Mouse (Mus musculus): ENCODE measurements around the gene 1700013F07Rik. TPM values are rescaled to one million over a fixed set of nuclear protein-coding genes. Genes with fewer than 3 reads are reported as not detected.

The 1700013F07Rik gene
- total and polyA plus RNA-seq, 2 experiments from 2014 or later, result 1.3 to 3.1 TPM

DNA sequence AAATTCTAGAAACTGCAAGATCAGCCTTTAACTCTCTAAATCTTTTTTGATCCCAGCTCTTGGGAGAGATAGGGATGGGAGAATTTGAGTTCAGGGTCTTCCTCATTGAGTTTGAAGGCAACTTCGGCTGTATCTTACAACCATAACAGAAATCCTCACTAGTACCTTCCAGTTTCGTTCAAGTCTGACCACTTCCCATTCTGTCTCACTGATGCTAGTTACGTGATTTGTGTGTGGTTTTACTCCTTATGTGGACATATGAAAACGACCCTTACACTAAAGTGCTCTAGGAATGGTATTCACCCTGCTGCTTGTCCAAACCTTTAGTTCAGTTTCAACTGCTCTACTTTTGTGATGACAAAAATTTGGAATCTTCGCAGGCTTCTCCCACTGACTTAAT lies 40.1 kb downstream of the 1700013F07Rik start:
- no peaks in the 10 kb centered on the region for H3K36me3 ChIP-seq (ENCODE audit: insufficient read depth, low read length)
- H3K9me3 ChIP-seq (ENCODE audit: low read length), result no peaks in the 10 kb centered on the region
- DNase-seq (ENCODE audit: low spot score), result no peak
- 93% methylated on average over 5 of the region's 5 CpGs for WGBS
- no peaks in the 10 kb centered on the region for H3K4me1 ChIP-seq (ENCODE audit: insufficient read depth, low read length)
- H3K27me3 ChIP-seq (ENCODE audit: insufficient read depth, low read length), result no peaks in the 10 kb centered on the region
- TF ChIP-seq CTCF (IDR thresholded peaks at IDR 0.05; ENCODE audit: low read depth), result no peak
- ATAC-seq, result no peak
- H3K27ac ChIP-seq, result no peak overlapping the region
- no peak overlapping the region for H3K9ac ChIP-seq (replicated peaks; ENCODE audit: low read length)
- H3K4me2 ChIP-seq (ENCODE audit: low read depth, low read length), result no peak overlapping the region
- H3K4me3 ChIP-seq (ENCODE audit: low read length), result no peak overlapping the region

DNA sequence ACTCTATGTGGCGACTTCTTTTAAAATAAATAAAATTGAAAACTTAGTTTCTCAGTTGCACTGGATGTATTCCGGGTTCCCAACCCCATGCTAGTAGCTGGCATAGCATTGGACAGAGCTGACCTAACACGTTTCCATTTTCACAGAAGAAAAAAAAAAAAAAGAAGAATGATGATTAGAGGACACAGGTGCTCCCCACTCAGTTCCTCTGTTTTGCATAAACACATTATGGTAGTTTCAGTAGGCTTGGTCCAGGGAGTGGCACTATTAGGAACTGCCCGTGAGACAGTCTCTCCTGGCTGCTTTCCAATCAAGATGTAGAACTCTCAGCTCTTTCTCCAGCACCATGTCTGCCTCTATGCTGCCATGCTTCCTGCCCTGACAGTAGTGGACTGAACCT lies 50.6 kb downstream of the 1700013F07Rik start:
- no peak for DNase-seq (ENCODE audit: low spot score)

DNA sequence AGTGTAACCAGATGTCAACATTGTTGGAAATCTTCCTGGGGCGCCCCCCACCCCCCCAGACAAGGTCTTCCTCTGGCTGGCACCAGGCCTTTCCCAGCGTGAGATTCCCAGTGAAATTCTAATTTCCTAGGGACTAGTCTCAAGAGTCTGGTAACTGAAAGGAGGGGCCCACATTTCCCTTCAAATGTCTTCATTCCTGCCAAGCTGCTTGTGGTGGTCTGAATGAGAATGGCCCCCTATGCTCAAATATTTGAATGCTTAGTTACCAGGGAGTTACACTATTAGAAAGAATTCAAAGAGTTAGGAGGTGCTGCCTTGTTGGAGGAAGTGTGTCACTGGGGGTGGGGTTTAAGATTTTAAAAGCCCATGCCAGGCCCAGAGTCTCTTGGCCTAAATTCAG lies 54.5 kb downstream of the 1700013F07Rik start:
- Histone ChIP-seq H3K27me3 (ENCODE audit: insufficient read depth, low read length) (no peaks in the 10 kb centered on the region), H3K4me1 (ENCODE audit: insufficient read depth, low read length) (no peaks in the 10 kb centered on the region), H3K4me3 (ENCODE audit: low read length) (no peak overlapping the region), H3K27ac (no peak overlapping the region), H3K9ac (replicated peaks; ENCODE audit: low read length) (no peak overlapping the region), H3K9me3 (ENCODE audit: low read length) (no peaks in the 10 kb centered on the region), H3K4me2 (ENCODE audit: low read depth, low read length) (no peak overlapping the region), H3K36me3 (ENCODE audit: insufficient read depth, low read length) (no peaks in the 10 kb centered on the region)
- ATAC-seq, result no peak
- WGBS, result 18% methylated on average over 2 of the region's 2 CpGs
- TF ChIP-seq CTCF (IDR thresholded peaks at IDR 0.05; ENCODE audit: low read depth), result no peak
- peak; percentile 62 for DNase-seq (ENCODE audit: low spot score)

More for the DNA sequence above, 50.6 kb downstream of the 1700013F07Rik start:
- Histone ChIP-seq H3K9ac (replicated peaks; ENCODE audit: low read length) (no peak overlapping the region), H3K4me2 (ENCODE audit: low read depth, low read length) (no peak overlapping the region), H3K36me3 (ENCODE audit: insufficient read depth, low read length) (no peaks in the 10 kb centered on the region), H3K27me3 (ENCODE audit: insufficient read depth, low read length) (no peaks in the 10 kb centered on the region), H3K27ac (no peak overlapping the region), H3K4me1 (ENCODE audit: insufficient read depth, low read length) (no peaks in the 10 kb centered on the region), H3K4me3 (ENCODE audit: low read length) (no peak overlapping the region), H3K9me3 (ENCODE audit: low read length) (no peaks in the 10 kb centered on the region)
- no peak for TF ChIP-seq CTCF (IDR thresholded peaks at IDR 0.05; ENCODE audit: low read depth)
- 79% methylated on average over 4 of the region's 4 CpGs for WGBS
- no peak for ATAC-seq

DNA sequence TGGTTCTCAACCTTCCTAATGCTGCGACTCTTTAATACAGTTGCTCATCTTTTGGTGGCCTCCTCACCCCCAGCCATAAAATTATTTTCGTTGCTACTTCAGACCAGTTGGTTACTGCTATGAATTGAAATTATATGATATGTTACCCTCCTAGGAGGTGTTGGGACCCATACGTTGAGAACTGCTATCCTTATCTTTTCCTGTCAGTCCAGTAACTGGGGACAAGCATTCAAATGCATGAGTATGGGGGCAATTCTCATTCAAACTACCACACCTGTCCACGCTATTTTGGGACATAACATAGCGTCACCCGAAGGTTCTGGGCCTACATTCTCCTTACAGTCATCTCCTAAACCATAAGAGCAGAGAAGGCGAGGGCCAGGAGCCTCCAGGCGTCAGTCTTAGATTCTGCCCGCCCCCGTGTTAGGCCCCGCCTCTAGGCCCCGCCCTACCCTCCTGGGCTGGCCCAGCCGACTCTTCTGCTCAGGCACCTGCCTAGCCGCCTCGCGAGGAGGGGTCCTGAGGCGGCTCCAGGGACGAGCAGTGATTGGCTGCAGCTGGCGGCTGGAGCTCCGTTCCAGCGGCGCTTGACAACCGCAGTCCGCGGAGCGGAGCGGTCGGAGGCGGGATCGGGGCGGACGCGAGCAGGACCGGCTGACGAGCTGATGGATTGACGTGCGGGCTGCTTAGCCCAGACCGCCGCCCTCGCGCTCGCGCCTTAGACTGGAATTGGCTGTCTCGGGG lies 57.0 kb downstream of the 1700013F07Rik start, which contains the start of gene Wdr47:
Gene Wdr47 (plus strand): TSS at position 494 of the 744 bp plus-strand sequence.
- Histone ChIP-seq H3K4me2 (ENCODE audit: low read depth, low read length) (peak within 1 kb of the TSS; percentile 70), H3K4me3 (ENCODE audit: low read length) (peak within 1 kb of the TSS; percentile 96), H3K9ac (replicated peaks; ENCODE audit: low read length) (peak within 1 kb of the TSS; percentile 92), H3K4me1 (ENCODE audit: insufficient read depth, low read length) (no peaks in the 10 kb centered on the region), H3K36me3 (ENCODE audit: insufficient read depth, low read length) (no peaks in the 10 kb centered on the region), H3K27me3 (ENCODE audit: insufficient read depth, low read length) (no peaks in the 10 kb centered on the region), H3K9me3 (ENCODE audit: low read length) (no peaks in the 10 kb centered on the region), H3K27ac (peak within 1 kb of the TSS; percentile 94)
- 6% methylated on average over 44 of the region's 44 CpGs for WGBS
- no peak for TF ChIP-seq CTCF (IDR thresholded peaks at IDR 0.05; ENCODE audit: low read depth)
- DNase-seq (ENCODE audit: low spot score), result peak; percentile 98
- ATAC-seq, result peak; percentile 98

DNA sequence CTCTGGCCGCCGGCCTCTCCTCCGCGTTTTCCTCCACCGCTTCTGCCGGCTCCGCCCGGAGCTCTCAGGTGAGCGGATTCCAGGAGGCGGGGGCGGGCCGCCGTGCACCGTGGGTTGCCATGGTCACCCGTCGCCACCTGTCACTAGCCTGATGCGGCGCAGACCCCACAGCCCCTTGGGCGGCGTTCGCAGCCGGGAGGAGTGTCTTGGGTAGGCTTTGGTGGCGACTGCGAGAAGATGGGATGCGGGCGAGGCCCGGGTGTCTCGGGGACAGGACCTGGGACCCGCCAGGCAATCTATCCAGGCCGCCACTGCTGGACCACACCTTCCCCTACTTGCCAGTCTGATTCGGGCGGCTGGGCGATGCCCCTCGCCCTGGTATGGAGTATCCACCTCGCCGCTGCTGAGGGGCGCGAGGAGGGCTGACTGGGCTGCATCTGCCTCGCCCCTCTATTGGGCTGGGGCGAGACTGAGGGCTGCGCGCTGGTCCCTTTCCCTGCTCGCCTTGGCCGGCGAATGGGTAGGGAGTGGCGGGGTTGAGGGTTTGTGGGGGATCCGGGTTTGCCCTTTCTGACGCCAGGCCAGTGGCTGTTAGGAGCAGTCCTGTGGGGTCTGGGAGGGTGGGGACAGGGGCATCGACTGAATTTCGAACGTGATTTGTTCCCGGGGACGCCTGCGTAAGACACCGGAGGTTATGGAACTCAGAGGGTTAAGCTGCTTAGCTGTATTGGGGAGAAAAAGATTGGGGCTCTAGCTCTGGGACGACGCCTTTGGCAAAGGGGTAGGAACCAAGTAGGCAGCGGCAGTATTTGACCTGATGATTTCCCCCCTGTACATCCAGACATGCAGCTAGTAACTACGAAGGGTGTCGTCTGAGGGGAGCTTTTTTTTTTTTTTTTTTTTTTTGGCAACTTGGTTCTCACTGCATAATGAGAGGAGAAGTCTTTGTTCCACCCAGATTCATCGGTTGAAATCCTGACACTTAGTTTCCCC lies 57.9 kb downstream of the 1700013F07Rik start:
- Histone ChIP-seq H3K4me2 (ENCODE audit: low read depth, low read length) (peak overlapping the region; percentile 70), H3K9me3 (ENCODE audit: low read length) (no peaks in the 10 kb centered on the region), H3K4me3 (ENCODE audit: low read length) (peak overlapping the region; percentile 96), H3K36me3 (ENCODE audit: insufficient read depth, low read length) (no peaks in the 10 kb centered on the region), H3K27me3 (ENCODE audit: insufficient read depth, low read length) (no peaks in the 10 kb centered on the region), H3K9ac (replicated peaks; ENCODE audit: low read length) (peak overlapping the region; percentile 92), H3K27ac (peak overlapping the region; percentile 94), H3K4me1 (ENCODE audit: insufficient read depth, low read length) (no peaks in the 10 kb centered on the region)
- TF ChIP-seq CTCF (IDR thresholded peaks at IDR 0.05; ENCODE audit: low read depth), result no peak
- DNase-seq (ENCODE audit: low spot score) (peak; percentile 53), ATAC-seq (peak; percentile 84)
- under 1% methylated on average over 61 of the region's 61 CpGs for WGBS

Small RNA genes within 50 kb of the gene (microRNA-seq; reads per million reads assigned to microRNA genes)
- 0 reads per million in 2 experiments for gene Gm22860

Other genes with a start within 250 kb of the 1700013F07Rik start
- gene Mybphl, start 169.2 kb upstream of the 1700013F07Rik start, total RNA-seq (2014; rRNA removed), result 0.36 TPM in 1 of 2 replicates, not detected in the other
- 0.11 and 0.19 TPM in 2 replicates for gene Mybphl, start 169.2 kb upstream of the 1700013F07Rik start, polyA plus RNA-seq (2015; fragmentation: Nextera tagmentation; extraction: Ambion mirVana)
- gene Psrc1, start 150.3 kb upstream of the 1700013F07Rik start, total RNA-seq (2014; rRNA removed), result 11.0 and 15.0 TPM in 2 replicates
- 8.4 and 11.0 TPM in 2 replicates for gene Psrc1, start 150.3 kb upstream of the 1700013F07Rik start, polyA plus RNA-seq (2015; fragmentation: Nextera tagmentation; extraction: Ambion mirVana)
- 94.8 and 95.3 TPM in 2 replicates for gene Celsr2, start 118.6 kb upstream of the 1700013F07Rik start, total RNA-seq (2014; rRNA removed)
- 28.1 and 30.6 TPM in 2 replicates for gene Celsr2, start 118.6 kb upstream of the 1700013F07Rik start, polyA plus RNA-seq (2015; fragmentation: Nextera tagmentation; extraction: Ambion mirVana)
- 122 and 137 TPM in 2 replicates for gene Sars, start 88.9 kb upstream of the 1700013F07Rik start, total RNA-seq (2014; rRNA removed)
- 214 and 223 TPM in 2 replicates for gene Sars, start 88.9 kb upstream of the 1700013F07Rik start, polyA plus RNA-seq (2015; fragmentation: Nextera tagmentation; extraction: Ambion mirVana)
- gene 5330417C22Rik, start 2.4 kb downstream of the 1700013F07Rik start, total RNA-seq (2014; rRNA removed), result 10.2 and 10.7 TPM in 2 replicates
- gene 5330417C22Rik, start 2.4 kb downstream of the 1700013F07Rik start, polyA plus RNA-seq (2015; fragmentation: Nextera tagmentation; extraction: Ambion mirVana), result 13.5 and 17.3 TPM in 2 replicates
- 31.9 and 38.9 TPM in 2 replicates for gene Tmem167b, start 28.3 kb downstream of the 1700013F07Rik start, total RNA-seq (2014; rRNA removed)
- gene Tmem167b, start 28.3 kb downstream of the 1700013F07Rik start, polyA plus RNA-seq (2015; fragmentation: Nextera tagmentation; extraction: Ambion mirVana), result 38.9 and 41.4 TPM in 2 replicates
- 7.7 and 12.4 TPM in 2 replicates for gene Taf13, start 37.5 kb downstream of the 1700013F07Rik start, total RNA-seq (2014; rRNA removed)
- 38.9 and 46.7 TPM in 2 replicates for gene Taf13, start 37.5 kb downstream of the 1700013F07Rik start, polyA plus RNA-seq (2015; fragmentation: Nextera tagmentation; extraction: Ambion mirVana)
- 64.7 and 65.9 TPM in 2 replicates for gene Wdr47, start 57.1 kb downstream of the 1700013F07Rik start, total RNA-seq (2014; rRNA removed)
- gene Wdr47, start 57.1 kb downstream of the 1700013F07Rik start, polyA plus RNA-seq (2015; fragmentation: Nextera tagmentation; extraction: Ambion mirVana), result 65.9 and 70.5 TPM in 2 replicates
- 23.9 and 52.3 TPM in 2 replicates for gene Clcc1, start 119.8 kb downstream of the 1700013F07Rik start, total RNA-seq (2014; rRNA removed)
- 58.2 and 62.2 TPM in 2 replicates for gene Clcc1, start 119.8 kb downstream of the 1700013F07Rik start, polyA plus RNA-seq (2015; fragmentation: Nextera tagmentation; extraction: Ambion mirVana)
- gene Gpsm2, start 188.2 kb downstream of the 1700013F07Rik start, total RNA-seq (2014; rRNA removed), result 12.9 and 13.5 TPM in 2 replicates
- gene Gpsm2, start 188.2 kb downstream of the 1700013F07Rik start, polyA plus RNA-seq (2015; fragmentation: Nextera tagmentation; extraction: Ambion mirVana), result 16.8 and 18.0 TPM in 2 replicates
- gene Aknad1, start 205.5 kb downstream of the 1700013F07Rik start, total RNA-seq (2014; rRNA removed), result not detected in 2 replicates
- not detected in 2 replicates for gene Aknad1, start 205.5 kb downstream of the 1700013F07Rik start, polyA plus RNA-seq (2015; fragmentation: Nextera tagmentation; extraction: Ambion mirVana)